In genomic region chr5:121546530-121546895, GRCm38 (mm10) we compare ENCODE assay signal across 8 mouse cellular contexts. TPM values are rescaled to one million over a fixed set of nuclear protein-coding genes. Genes with fewer than 3 reads are reported as not detected.
DNase-seq lines count a peak whose midpoint lies in the region; ATAC-seq and TF ChIP-seq lines count a peak whose summit lies in the region.

No protein-coding gene starts in this region.

- no peaks in the 10 kb centered on the region for H3K27me3 ChIP-seq in heart, embryonic 11.5 days (ENCODE audit: control insufficient read depth, insufficient read depth, low read length)
- no peaks in the 10 kb centered on the region for H3K27me3 ChIP-seq in kidney, embryonic 16.5 days (ENCODE audit: insufficient read depth, low read length)
- no peaks in the 10 kb centered on the region for H3K27me3 ChIP-seq in liver, embryonic 12.5 days (replicated peaks)
- H3K27me3 ChIP-seq in myocyte (ENCODE audit: control insufficient read depth, insufficient read depth, insufficient read length) = no peaks in the 10 kb centered on the region
- no peaks in the 10 kb centered on the region for H3K27me3 ChIP-seq in testis, adult 2 months (ENCODE audit: control insufficient read depth, insufficient read depth, low read length)

- H3K27ac ChIP-seq in heart, embryonic 11.5 days (ENCODE audit: low read depth, low read length) = peak overlapping the region; percentile 91
- H3K27ac ChIP-seq in kidney, embryonic 16.5 days (ENCODE audit: low read length) = peak overlapping the region; percentile 93; the same call in 1 of the 2 replicates
- peak overlapping the region; percentile 93 for H3K27ac ChIP-seq in liver, embryonic 12.5 days
- no peak overlapping the region for H3K27ac ChIP-seq in testis, adult 2 months (ENCODE audit: control insufficient read depth, insufficient read depth, low read depth, low read length)

- ATAC-seq in common myeloid progenitor, adult 5-6 weeks (replicated peaks; ENCODE audit: low read depth, poor library complexity, severe bottlenecking) = peak; percentile 76
- ATAC-seq in heart, embryonic 11.5 days (replicated peaks; ENCODE audit: insufficient number of reproducible peaks, low FRiP score, low TSS enrichment) = no peak
- ATAC-seq in kidney, embryonic 16.5 days (ENCODE audit: low FRiP score, low TSS enrichment) = peak; percentile 35; the same call in 1 of the 2 replicates
- 0 out of 2 replicates have a peak, but pooled peaks have one; percentile 36 for ATAC-seq in liver, embryonic 12.5 days

- H3K9me3 ChIP-seq in heart, embryonic 11.5 days (replicated peaks; ENCODE audit: control insufficient read depth, low read length) = no peaks in the 10 kb centered on the region
- no peaks in the 10 kb centered on the region for H3K9me3 ChIP-seq in kidney, embryonic 16.5 days (ENCODE audit: low read length)
- no peaks in the 10 kb centered on the region for H3K9me3 ChIP-seq in liver, embryonic 12.5 days (replicated peaks)

- peaks cover 9% of the 10 kb centered on the region for H3K4me1 ChIP-seq in heart, embryonic 11.5 days (ENCODE audit: control insufficient read depth, insufficient read depth, low read length)
- peaks cover 17% of the 10 kb centered on the region for H3K4me1 ChIP-seq in kidney, embryonic 16.5 days (ENCODE audit: insufficient read depth, low read length)
- H3K4me1 ChIP-seq in liver, embryonic 12.5 days = peaks cover 47% of the 10 kb centered on the region
- peaks cover 19% of the 10 kb centered on the region for H3K4me1 ChIP-seq in testis, adult 2 months (ENCODE audit: control insufficient read depth, insufficient read depth, low read length)

- TF ChIP-seq POLR2A in myocyte (IDR thresholded peaks at IDR 0.05; ENCODE audit: insufficient read length, low read depth) = no peak
- no peak for TF ChIP-seq POLR2A in testis, adult 2 months (IDR thresholded peaks at IDR 0.05; ENCODE audit: control insufficient read depth, low read depth, low read length)

- peak overlapping the region; percentile 92 for H3K4me3 ChIP-seq in heart, embryonic 11.5 days (ENCODE audit: low read depth, low read length)
- H3K4me3 ChIP-seq in kidney, embryonic 16.5 days (ENCODE audit: low read length) = peak overlapping the region; percentile 95
- peak overlapping the region; percentile 81 for H3K4me3 ChIP-seq in liver, embryonic 12.5 days
- H3K4me3 ChIP-seq in myocyte = peak overlapping the region; percentile 60
- peak overlapping the region; percentile 92 for H3K4me3 ChIP-seq in testis, adult 2 months (ENCODE audit: control insufficient read depth, low read depth, low read length)

- WGBS in heart, embryonic 11.5 days (ENCODE audit: insufficient replicate concordance) = 37% methylated on average over 6 of the region's 6 CpGs
- 28% methylated on average over 6 of the region's 6 CpGs for WGBS in kidney, embryonic 16.5 days
- 17% methylated on average over 6 of the region's 6 CpGs for WGBS in liver, embryonic 12.5 days (ENCODE audit: insufficient replicate concordance)

- peak; percentile 41; the same call in 1 of the 2 replicates for TF ChIP-seq CTCF in testis, adult 2 months (IDR thresholded peaks at IDR 0.05; ENCODE audit: control insufficient read depth, insufficient read depth, insufficient replicate concordance, low read depth, low read length)

- no peaks in the 10 kb centered on the region for H3K36me3 ChIP-seq in heart, embryonic 11.5 days (ENCODE audit: control insufficient read depth, insufficient read depth, low read length)
- H3K36me3 ChIP-seq in kidney, embryonic 16.5 days (ENCODE audit: insufficient read depth, low read length) = no peaks in the 10 kb centered on the region
- 0 out of 2 replicates have a peak, but pooled peaks cover 4% of the 10 kb centered on the region for H3K36me3 ChIP-seq in liver, embryonic 12.5 days
- no peaks in the 10 kb centered on the region for H3K36me3 ChIP-seq in myocyte (ENCODE audit: control insufficient read depth, insufficient read depth)
- H3K36me3 ChIP-seq in testis, adult 2 months (ENCODE audit: control insufficient read depth, insufficient read depth, low read length) = no peaks in the 10 kb centered on the region

- H3K4me2 ChIP-seq in heart, embryonic 11.5 days = peak overlapping the region; percentile 93
- H3K4me2 ChIP-seq in kidney, embryonic 16.5 days (replicated peaks; ENCODE audit: low read depth, low read length) = peak overlapping the region; percentile 91
- peak overlapping the region; percentile 74 for H3K4me2 ChIP-seq in liver, embryonic 12.5 days
- peak overlapping the region; percentile 84 for H3K4me2 ChIP-seq in myocyte (ENCODE audit: low read depth)

- H3ac ChIP-seq in myocyte (ENCODE audit: control insufficient read depth, insufficient read length) = peak overlapping the region; percentile 96

- H3K9ac ChIP-seq in heart, embryonic 11.5 days (ENCODE audit: low read depth, low read length) = peak overlapping the region; percentile 92
- H3K9ac ChIP-seq in kidney, embryonic 16.5 days (replicated peaks; ENCODE audit: low read length) = peak overlapping the region; percentile 94
- H3K9ac ChIP-seq in liver, embryonic 12.5 days = peak overlapping the region; percentile 92

- DNase-seq in urinary bladder, postnatal 25 days (ENCODE audit: low spot score) = peak; percentile 41
- DNase-seq in urinary bladder, postnatal 10 days (ENCODE audit: low spot score) = no peak

- peaks cover 37% of the 10 kb centered on the region for H3K79me2 ChIP-seq in myocyte (ENCODE audit: control insufficient read depth, insufficient read depth)

TF ChIP-seq in myocyte, 11 proteins besides CTCF, POLR2A, EP300 and RAD21:
- TF ChIP-seq MYOD1 (IDR thresholded peaks at IDR 0.05; ENCODE audit: control insufficient read depth in 1 of 3, insufficient read length in 2 of 3, low read depth in 2 of 3) (no peak), CEBPB (IDR thresholded peaks at IDR 0.05; ENCODE audit: insufficient read depth, poor library complexity, severe bottlenecking) (no peak), POLR2AphosphoS2 (IDR thresholded peaks at IDR 0.05; ENCODE audit: insufficient read length, low read depth) (no peak), SRF (IDR thresholded peaks at IDR 0.05; ENCODE audit: control insufficient read depth, insufficient read length, low read depth) (no peak), E2F4 (IDR thresholded peaks at IDR 0.05; ENCODE audit: insufficient read depth) (no peak), MYOG (IDR thresholded peaks at IDR 0.05; ENCODE audit: control insufficient read depth in 1 of 3, insufficient read depth in 1 of 3, insufficient read length in 2 of 3, low read depth in 2 of 3) (no peak), TCF3 (IDR thresholded peaks at IDR 0.05; ENCODE audit: insufficient read length, low read depth) (no peak), MAX (IDR thresholded peaks at IDR 0.05; ENCODE audit: low read depth) (no peak), USF1 (IDR thresholded peaks at IDR 0.05; ENCODE audit: low read depth) (no peak), TCF12 (IDR thresholded peaks at IDR 0.05; ENCODE audit: insufficient read depth, poor library complexity, severe bottlenecking) (no peak), REST (IDR thresholded peaks at IDR 0.05; ENCODE audit: insufficient read depth, insufficient read length) (no peak)

RNA-seq across cellular contexts. Expression of gene Mapkapk5, which starts 0.8 kb away (rescaled TPM):
- 93.8 and 95.0 TPM in 2 replicates for total RNA-seq in common myeloid progenitor, adult 5-6 weeks (2017)
- 43.6 and 45.7 TPM in 2 replicates for polyA plus RNA-seq in heart, embryonic 11.5 days (2014; fragmentation: Nextera tagmentation; extraction: Ambion mirVana)
- polyA plus RNA-seq in kidney, embryonic 16.5 days (2015; fragmentation: Nextera tagmentation; extraction: Ambion mirVana) = 50.6 and 51.2 TPM in 2 replicates
- 33.6 and 35.8 TPM in 2 replicates for polyA plus RNA-seq in liver, embryonic 12.5 days (2016; fragmentation: Nextera tagmentation; extraction: Ambion mirVana)
- polyA plus RNA-seq in myocyte (2012; fragmentation: generic; extraction: Trizol) = 100 TPM
- polyA plus RNA-seq in testis, adult 2 months (2012; rRNA removed) = 21.9 and 28.4 TPM in 2 replicates

RNA-seq across cellular contexts. Expression of gene Adam1a, which starts 1.2 kb away (rescaled TPM):
- 3.1 and 3.4 TPM in 2 replicates for total RNA-seq in common myeloid progenitor, adult 5-6 weeks (2017)
- polyA plus RNA-seq in heart, embryonic 11.5 days (2014; fragmentation: Nextera tagmentation; extraction: Ambion mirVana) = 1.0 and 1.3 TPM in 2 replicates
- polyA plus RNA-seq in kidney, embryonic 16.5 days (2015; fragmentation: Nextera tagmentation; extraction: Ambion mirVana) = 1.2 and 1.5 TPM in 2 replicates
- 0.26 and 0.54 TPM in 2 replicates for polyA plus RNA-seq in liver, embryonic 12.5 days (2016; fragmentation: Nextera tagmentation; extraction: Ambion mirVana)
- polyA plus RNA-seq in myocyte (2012; fragmentation: generic; extraction: Trizol) = 0.77 TPM
- 138 and 140 TPM in 2 replicates for polyA plus RNA-seq in testis, adult 2 months (2012; rRNA removed)

RNA-seq across cellular contexts. Expression of gene Gm42878, which starts 1.2 kb away (rescaled TPM):
- not detected in 2 replicates for total RNA-seq in common myeloid progenitor, adult 5-6 weeks (2017)
- not detected in 2 replicates for polyA plus RNA-seq in heart, embryonic 11.5 days (2014; fragmentation: Nextera tagmentation; extraction: Ambion mirVana)
- polyA plus RNA-seq in kidney, embryonic 16.5 days (2015; fragmentation: Nextera tagmentation; extraction: Ambion mirVana) = 0.42 TPM in 1 of 2 replicates, not detected in the other
- not detected in 2 replicates for polyA plus RNA-seq in liver, embryonic 12.5 days (2016; fragmentation: Nextera tagmentation; extraction: Ambion mirVana)
- polyA plus RNA-seq in myocyte (2012; fragmentation: generic; extraction: Trizol) = 0.13 TPM
- polyA plus RNA-seq in testis, adult 2 months (2012; rRNA removed) = 0.14 TPM in 1 of 2 replicates, not detected in the other

RNA-seq across cellular contexts. Expression of gene Adam1b, which starts 43.3 kb away (rescaled TPM):
- 0.23 TPM in 1 of 2 replicates, not detected in the other for total RNA-seq in common myeloid progenitor, adult 5-6 weeks (2017)
- 0.29 and 0.45 TPM in 2 replicates for polyA plus RNA-seq in heart, embryonic 11.5 days (2014; fragmentation: Nextera tagmentation; extraction: Ambion mirVana)
- polyA plus RNA-seq in kidney, embryonic 16.5 days (2015; fragmentation: Nextera tagmentation; extraction: Ambion mirVana) = 0.22 and 0.24 TPM in 2 replicates
- not detected in 2 replicates for polyA plus RNA-seq in liver, embryonic 12.5 days (2016; fragmentation: Nextera tagmentation; extraction: Ambion mirVana)
- polyA plus RNA-seq in myocyte (2012; fragmentation: generic; extraction: Trizol) = 0.02 TPM
- 79.7 and 85.1 TPM in 2 replicates for polyA plus RNA-seq in testis, adult 2 months (2012; rRNA removed)

RNA-seq across cellular contexts. Expression of gene Aldh2, which starts 47.1 kb away (rescaled TPM):
- 255 and 314 TPM in 2 replicates for total RNA-seq in common myeloid progenitor, adult 5-6 weeks (2017)
- polyA plus RNA-seq in heart, embryonic 11.5 days (2014; fragmentation: Nextera tagmentation; extraction: Ambion mirVana) = 24.6 and 39.3 TPM in 2 replicates
- polyA plus RNA-seq in kidney, embryonic 16.5 days (2015; fragmentation: Nextera tagmentation; extraction: Ambion mirVana) = 234 and 274 TPM in 2 replicates
- polyA plus RNA-seq in liver, embryonic 12.5 days (2016; fragmentation: Nextera tagmentation; extraction: Ambion mirVana) = 143 and 146 TPM in 2 replicates
- polyA plus RNA-seq in myocyte (2012; fragmentation: generic; extraction: Trizol) = 210 TPM
- 154 and 177 TPM in 2 replicates for polyA plus RNA-seq in testis, adult 2 months (2012; rRNA removed)

Comparison
In these comparisons a context has a peak if more than half of its experiments do, and no peak if none do; other contexts are left out.
1. RNA of gene Adam1a, which starts 1.2 kb away (polyA plus RNA-seq): 138 to 140 TPM in testis, adult 2 months; 1.2 to 1.5 TPM in kidney, embryonic 16.5 days, 1.0 to 1.3 TPM in heart, embryonic 11.5 days, 0.77 TPM in myocyte (single experiment) and 0.26 to 0.54 TPM in liver, embryonic 12.5 days; every median in the first group is over 10 times any median in the second.
2. Peak in every context shown above with its lines, with median percentiles within 50 percentile points of each other: H3K4me2 ChIP-seq, H3K4me3 ChIP-seq and H3K9ac ChIP-seq.